Mouse (Mus musculus): Measurements from ENCODE around the gene Ttll5. TPM values are rescaled to one million over a fixed set of nuclear protein-coding genes. Genes with fewer than 3 reads are reported as not detected.

Ttll5 gene
- polyA plus RNA-seq, 1 experiment from 2014 or later, result 14.0 TPM

Other genes with a start within 250 kb of the Ttll5 start
- 0.24 and 0.34 TPM in 2 replicates for gene Jdp2, start 225.6 kb upstream of the Ttll5 start, polyA plus RNA-seq (2015; fragmentation: Nextera tagmentation; extraction: Ambion mirVana)
- 0.85 and 1.6 TPM in 2 replicates for gene Batf, start 138.0 kb upstream of the Ttll5 start, polyA plus RNA-seq (2015; fragmentation: Nextera tagmentation; extraction: Ambion mirVana)
- gene Flvcr2, start 78.1 kb upstream of the Ttll5 start, polyA plus RNA-seq (2015; fragmentation: Nextera tagmentation; extraction: Ambion mirVana), result 3.5 and 4.4 TPM in 2 replicates
- 92.9 and 93.0 TPM in 2 replicates for gene Erg28, start 109 bp upstream of the Ttll5 start, polyA plus RNA-seq (2015; fragmentation: Nextera tagmentation; extraction: Ambion mirVana)

Data from midbrain, embryonic 13.5 days (tissue).